Mouse (Mus musculus) heart, embryonic 12.5 days (tissue): ENCODE results near the gene Atp6v1c2. TPM values are rescaled to one million over a fixed set of nuclear protein-coding genes. Genes with fewer than 3 reads are reported as not detected.
A peak's percentile ranks its signal among the peaks of the same experiment; 100 is the strongest.

Source experiments
- ATAC-seq: fragments of 200-750 bp; cut with Nextera tagmentation; 2 replicates; pipeline ENCODE4 v1.8.0; 2017; ENCODE audit warnings: moderate TSS enrichment, moderate library complexity; ENCODE audit not compliant: insufficient number of reproducible peaks, low FRiP score
- H3K27ac ChIP-seq: fragments of 300-500 bp; sonication (generic); 2 replicates; pipeline ENCODE4 v1.5.1; 2016; ENCODE audit warnings: mild to moderate bottlenecking, moderate library complexity; ENCODE audit not compliant: poor library complexity, severe bottlenecking
- H3K27me3 ChIP-seq: fragments of 300-500 bp; sonication (generic); replicated peaks from 2 replicates; pipeline ENCODE4 v1.6.1; 2016; ENCODE audit warnings: mild to moderate bottlenecking, moderate library complexity
- H3K36me3 ChIP-seq: fragments of 300-500 bp; sonication (generic); 2 replicates; pipeline ENCODE4 v1.6.1; 2016; ENCODE audit warnings: mild to moderate bottlenecking, moderate library complexity
- H3K4me1 ChIP-seq: fragments of 300-500 bp; sonication (generic); replicated peaks from 2 replicates; pipeline ENCODE4 v1.6.1; 2016; ENCODE audit warnings: mild to moderate bottlenecking
- H3K4me2 ChIP-seq: fragments of 300-500 bp; sonication (generic); 2 replicates; pipeline ENCODE4 v1.6.1; 2016; ENCODE audit warnings: mild to moderate bottlenecking, moderate library complexity
- H3K4me3 ChIP-seq: fragments of 300-500 bp; sonication (generic); 2 replicates; pipeline ENCODE4 v1.5.1; 2016; ENCODE audit warnings: mild to moderate bottlenecking
- H3K9ac ChIP-seq: fragments of 300-500 bp; sonication (generic); 2 replicates; pipeline ENCODE4 v1.6.1; 2016; ENCODE audit warnings: mild to moderate bottlenecking, moderate library complexity
- H3K9me3 ChIP-seq: fragments of 300-500 bp; sonication (generic); replicated peaks from 2 replicates; pipeline ENCODE4 v1.6.1; 2016; ENCODE audit warnings: mild to moderate bottlenecking, moderate library complexity
- WGBS: fragments of 180-500 bp; shearing (Covaris S2); methylation state at CpG from one replicate; pipeline ENCODE4 v1.1.7; 2016; 5-methylcytosine and 5-hydroxymethylcytosine counted together
- polyA plus RNA-seq: library from polyadenylated mRNA; unstranded; fragments of >200 nt; fragmentation: Nextera tagmentation; extraction: Ambion mirVana; gene quantifications from 2 replicates; pipeline ENCODE4 v1.2.1, GENCODE M21; 2016

Atp6v1c2 gene
- polyA plus RNA-seq, 1 experiment from 2014 or later = 0.22 TPM

DNA sequence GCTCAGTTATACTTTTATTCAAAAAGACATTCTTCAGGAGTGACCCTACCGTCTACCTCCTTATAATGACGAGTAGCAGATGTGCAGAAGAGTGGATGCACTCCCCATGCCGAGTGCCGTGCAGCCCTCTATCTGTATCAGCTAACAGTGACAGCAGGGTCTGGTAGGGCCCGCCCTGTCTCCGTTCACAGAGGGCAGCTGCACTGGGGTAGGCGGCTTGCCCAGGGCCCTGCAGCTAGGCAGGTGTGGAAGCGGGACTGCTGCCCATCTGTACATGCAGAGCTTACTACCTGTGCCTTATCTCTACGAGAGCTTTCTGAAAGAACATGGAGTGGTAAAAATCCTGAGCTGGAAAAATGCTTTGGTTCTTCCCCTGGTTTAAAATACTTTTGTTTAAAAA, 30.9 kb upstream of the Atp6v1c2 start:
- ATAC-seq = no peak
- Histone ChIP-seq H3K36me3 (peaks cover 76% of the 10 kb centered on the region), H3K9me3 (0 out of 2 replicates have a peak, but pooled peaks cover 2% of the 10 kb centered on the region), H3K27me3 (no peaks in the 10 kb centered on the region), H3K27ac (no peak overlapping the region), H3K4me2 (no peak overlapping the region), H3K9ac (no peak overlapping the region), H3K4me3 (no peak overlapping the region), H3K4me1 (no peaks in the 10 kb centered on the region)
- 71% methylated on average over 9 of the region's 9 CpGs for WGBS

GRCm38 (mm10) chr12:17358981-17359380, 29.8 kb upstream of the Atp6v1c2 start:
- Histone ChIP-seq H3K4me2 (no peak overlapping the region), H3K36me3 (peaks cover 77% of the 10 kb centered on the region), H3K9ac (no peak overlapping the region), H3K9me3 (0 out of 2 replicates have a peak, but pooled peaks cover 2% of the 10 kb centered on the region), H3K4me3 (no peak overlapping the region), H3K27me3 (no peaks in the 10 kb centered on the region), H3K4me1 (no peaks in the 10 kb centered on the region), H3K27ac (no peak overlapping the region)
- no peak for ATAC-seq
- WGBS = 85% methylated on average over 9 of the region's 9 CpGs

DNA sequence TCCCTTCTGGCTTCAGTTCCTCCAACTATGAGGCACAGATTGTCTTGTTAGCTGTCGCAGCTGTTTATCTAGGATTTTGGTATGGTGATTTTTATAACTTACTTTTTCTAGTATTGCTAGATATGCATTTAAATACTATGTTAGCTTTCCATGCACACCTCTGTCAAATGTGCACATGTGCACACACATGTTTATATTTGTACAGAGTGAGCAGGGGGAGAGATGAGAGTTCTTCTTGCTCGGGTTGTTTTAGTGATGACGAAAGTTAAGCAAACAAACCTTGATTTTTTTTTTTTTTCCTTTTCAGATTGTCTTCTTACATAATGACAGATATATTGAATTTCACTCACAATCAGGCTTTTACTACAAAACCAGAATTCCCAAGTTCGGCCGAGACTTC, 28.6 kb upstream of the Atp6v1c2 start:
- H3K36me3 ChIP-seq = peaks cover 78% of the 10 kb centered on the region

GRCm38 (mm10) chr12:17356853-17357252, 27.7 kb upstream of the Atp6v1c2 start:
- 92% methylated on average over 4 of the region's 4 CpGs for WGBS
- H3K9me3 ChIP-seq = no peaks in the 10 kb centered on the region
- no peak overlapping the region for H3K9ac ChIP-seq
- no peaks in the 10 kb centered on the region for H3K27me3 ChIP-seq
- H3K27ac ChIP-seq = no peak overlapping the region
- H3K4me2 ChIP-seq = no peak overlapping the region
- no peak overlapping the region for H3K4me3 ChIP-seq
- H3K36me3 ChIP-seq = peaks cover 77% of the 10 kb centered on the region
- no peaks in the 10 kb centered on the region for H3K4me1 ChIP-seq
- no peak for ATAC-seq

More for the DNA sequence above, 28.6 kb upstream of the Atp6v1c2 start:
- H3K27ac ChIP-seq = no peak overlapping the region
- no peak overlapping the region for H3K4me3 ChIP-seq
- H3K9me3 ChIP-seq = no peaks in the 10 kb centered on the region
- WGBS = 86% methylated on average over 5 of the region's 5 CpGs
- no peak overlapping the region for H3K4me2 ChIP-seq
- no peaks in the 10 kb centered on the region for H3K27me3 ChIP-seq
- no peaks in the 10 kb centered on the region for H3K4me1 ChIP-seq
- no peak for ATAC-seq
- H3K9ac ChIP-seq = no peak overlapping the region

GRCm38 (mm10) chr12:17350106-17350505, 20.9 kb upstream of the Atp6v1c2 start:
- ATAC-seq = no peak

DNA sequence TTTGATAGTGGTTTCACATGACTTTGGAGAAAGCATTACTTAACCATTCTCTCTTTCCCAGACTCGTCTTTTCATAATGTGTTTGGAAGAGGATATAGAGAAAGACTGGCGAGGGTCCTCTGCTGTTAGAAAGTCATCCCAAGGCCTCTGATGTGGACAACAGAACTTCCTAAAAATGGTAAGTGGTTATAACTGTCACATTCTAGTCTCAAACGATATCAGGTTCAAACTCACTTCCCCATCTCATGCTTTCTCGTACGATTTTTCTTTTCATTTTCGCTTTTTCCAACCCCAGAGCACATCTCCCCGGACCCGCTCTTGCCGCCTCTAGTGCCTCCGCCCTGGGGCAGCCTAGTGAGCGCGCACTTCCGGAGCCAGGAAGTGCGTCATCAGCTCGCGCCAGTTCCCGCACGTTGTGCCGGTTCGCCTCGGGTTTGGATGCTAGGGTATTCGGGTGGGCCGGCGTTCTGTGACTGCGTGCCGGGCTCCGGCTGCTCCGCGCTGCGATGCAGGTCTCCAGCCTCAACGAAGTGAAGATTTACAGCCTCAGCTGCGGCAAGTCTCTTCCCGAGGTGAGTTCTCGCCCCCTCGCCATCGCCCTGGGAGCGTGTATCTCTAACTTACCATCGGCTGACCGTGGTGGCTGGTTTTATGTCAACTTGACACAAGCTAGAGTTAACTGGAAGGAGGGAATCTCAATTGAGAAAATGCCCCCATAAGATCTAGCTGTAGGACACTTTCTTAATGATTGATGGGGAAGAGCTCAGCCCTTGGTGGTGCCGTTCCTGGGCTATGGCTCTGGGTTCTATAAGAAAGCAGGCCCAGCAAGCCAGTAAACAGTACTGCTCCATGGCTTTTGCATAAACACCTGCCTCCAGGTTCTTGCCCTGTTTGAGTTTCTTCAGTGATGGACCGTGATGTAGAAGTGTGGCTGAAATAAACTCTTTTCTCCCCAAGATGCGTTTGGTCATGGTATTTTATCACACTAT, 19.2 kb upstream of the Atp6v1c2 start, which contains the start of gene Nol10:
Nol10 (plus strand) TSS at position 411 of the 989 bp plus-strand sequence.
- Histone ChIP-seq H3K36me3 (peaks cover 22% of the 10 kb centered on the region), H3K4me3 (peak within 1 kb of the TSS; percentile 89), H3K9me3 (no peaks in the 10 kb centered on the region), H3K4me1 (peaks cover 9% of the 10 kb centered on the region), H3K4me2 (peak within 1 kb of the TSS; percentile 81), H3K27ac (peak within 1 kb of the TSS; percentile 2), H3K27me3 (no peaks in the 10 kb centered on the region), H3K9ac (peak within 1 kb of the TSS; percentile 81)
- peak; percentile 91 for ATAC-seq
- under 1% methylated on average over 42 of the region's 42 CpGs for WGBS

More at GRCm38 (mm10) chr12:17350106-17350505, 20.9 kb upstream of the Atp6v1c2 start:
- Histone ChIP-seq H3K4me2 (no peak overlapping the region), H3K27me3 (no peaks in the 10 kb centered on the region), H3K9ac (no peak overlapping the region), H3K36me3 (peaks cover 39% of the 10 kb centered on the region), H3K4me3 (no peak overlapping the region), H3K4me1 (peaks cover 9% of the 10 kb centered on the region), H3K9me3 (no peaks in the 10 kb centered on the region), H3K27ac (no peak overlapping the region)

DNA sequence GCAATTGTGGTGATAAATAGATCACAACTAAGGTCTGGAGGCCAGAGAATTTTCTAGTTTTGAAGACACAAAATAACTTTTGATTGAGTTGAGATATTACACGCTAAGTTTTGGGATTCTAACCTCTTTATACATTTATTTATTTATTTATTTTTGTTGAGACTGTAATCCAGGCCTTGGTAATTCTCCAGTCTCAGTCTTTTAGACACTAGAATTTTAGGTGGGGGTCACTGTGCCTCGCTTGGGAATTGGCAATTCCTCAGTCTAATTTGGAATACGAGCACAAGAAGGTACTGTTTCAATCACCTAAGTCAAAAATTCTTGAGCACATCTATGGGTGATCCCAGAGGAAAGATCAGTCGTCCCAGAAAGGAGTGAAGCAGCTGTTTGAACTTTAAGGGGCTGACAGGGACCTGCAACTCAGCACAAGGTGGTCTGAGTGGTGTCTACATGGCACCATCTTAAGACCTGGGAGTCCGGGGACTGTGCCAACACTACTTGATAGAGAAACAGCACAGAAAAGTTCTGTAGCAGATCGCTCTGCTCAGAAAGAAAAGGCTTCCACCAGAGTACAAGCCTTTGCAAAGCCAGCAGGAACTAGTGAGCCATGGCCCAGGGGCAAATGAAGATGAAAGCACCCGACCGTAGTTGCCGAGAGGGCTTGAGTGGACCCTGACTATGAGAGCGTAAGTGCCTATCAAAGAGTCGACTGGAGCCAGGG, 18.3 kb upstream of the Atp6v1c2 start:
- H3K9ac ChIP-seq = peak overlapping the region; percentile 81
- H3K27me3 ChIP-seq = no peaks in the 10 kb centered on the region
- peaks cover 15% of the 10 kb centered on the region for H3K36me3 ChIP-seq
- peak overlapping the region; percentile 89 for H3K4me3 ChIP-seq
- H3K9me3 ChIP-seq = no peaks in the 10 kb centered on the region
- H3K4me1 ChIP-seq = peaks cover 9% of the 10 kb centered on the region
- H3K4me2 ChIP-seq = peak overlapping the region; percentile 81
- 34% methylated on average over 11 of the region's 11 CpGs for WGBS
- peak overlapping the region; percentile 2 for H3K27ac ChIP-seq
- ATAC-seq = peak; percentile 63; the same call in 1 of the 2 replicates

DNA sequence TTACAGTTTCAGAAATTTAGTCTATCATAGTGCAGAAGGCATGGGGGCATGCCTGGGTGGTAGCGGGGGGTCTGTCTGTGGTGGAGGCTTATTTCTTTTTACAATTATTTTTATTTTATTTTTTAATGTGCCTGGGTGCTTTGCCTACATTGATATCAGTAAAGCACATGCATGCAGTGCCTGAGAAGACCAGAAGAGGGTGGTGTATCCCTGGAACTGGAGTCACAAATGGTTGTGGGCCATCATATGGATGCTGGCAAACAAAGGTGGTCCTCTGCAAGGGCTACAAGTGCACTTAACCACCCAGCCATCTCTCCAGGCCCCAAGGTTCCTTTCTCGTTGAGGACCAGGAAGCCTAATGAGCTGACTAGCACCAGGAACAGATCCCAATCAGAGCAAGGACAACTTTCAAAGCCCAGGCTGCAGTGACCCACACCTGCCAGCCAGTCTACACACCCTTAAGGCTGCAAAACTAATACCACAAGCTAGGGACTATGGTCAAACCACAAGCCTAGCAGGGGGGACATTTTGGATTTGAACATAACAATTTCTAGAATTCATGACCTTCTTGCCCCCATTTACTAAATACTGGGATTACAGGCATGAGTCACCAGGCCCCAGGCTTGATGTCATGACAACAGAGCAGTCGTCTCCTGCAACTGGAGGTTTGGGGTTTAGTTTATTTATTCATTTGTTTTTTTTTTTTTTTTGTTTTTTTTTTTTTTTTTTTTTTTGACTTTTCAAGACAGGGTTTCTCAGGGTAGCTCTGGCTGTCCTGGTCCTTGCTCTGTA, 10.2 kb upstream of the Atp6v1c2 start:
- Histone ChIP-seq H3K4me2 (no peak overlapping the region), H3K27me3 (no peaks in the 10 kb centered on the region), H3K4me3 (no peak overlapping the region), H3K9ac (no peak overlapping the region), H3K9me3 (peaks cover 9% of the 10 kb centered on the region; the same call in 1 of the 2 replicates), H3K4me1 (no peaks in the 10 kb centered on the region), H3K36me3 (no peaks in the 10 kb centered on the region), H3K27ac (no peak overlapping the region)
- WGBS = 60% methylated on average over 3 of the region's 3 CpGs
- ATAC-seq = no peak

DNA sequence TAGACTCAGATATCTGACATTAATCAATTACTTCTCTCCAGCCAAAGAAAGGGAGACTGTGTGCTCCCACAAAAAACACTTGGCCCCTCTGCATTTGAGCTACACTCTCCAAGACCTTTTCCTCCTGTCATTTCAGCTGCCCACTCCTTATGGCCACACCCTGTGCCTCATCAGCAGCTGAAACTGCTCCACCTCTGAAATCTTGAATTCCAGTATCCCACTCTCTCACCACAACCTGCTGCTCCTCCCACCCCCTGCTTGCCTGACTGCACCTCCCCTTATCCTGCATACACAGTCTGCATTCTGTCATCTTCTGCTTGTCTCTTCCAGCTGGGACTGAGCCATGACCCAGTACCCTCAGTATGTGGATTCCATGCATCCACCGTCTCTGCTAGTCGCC, 9.2 kb upstream of the Atp6v1c2 start:
- ATAC-seq = 0 out of 2 replicates have a peak, but pooled peaks have one; percentile 33
- Histone ChIP-seq H3K9me3 (peaks cover 9% of the 10 kb centered on the region; the same call in 1 of the 2 replicates), H3K4me1 (no peaks in the 10 kb centered on the region), H3K4me3 (no peak overlapping the region), H3K27ac (no peak overlapping the region), H3K36me3 (no peaks in the 10 kb centered on the region), H3K27me3 (no peaks in the 10 kb centered on the region), H3K4me2 (no peak overlapping the region), H3K9ac (no peak overlapping the region)
- 63% methylated on average over 2 of the region's 2 CpGs for WGBS

DNA sequence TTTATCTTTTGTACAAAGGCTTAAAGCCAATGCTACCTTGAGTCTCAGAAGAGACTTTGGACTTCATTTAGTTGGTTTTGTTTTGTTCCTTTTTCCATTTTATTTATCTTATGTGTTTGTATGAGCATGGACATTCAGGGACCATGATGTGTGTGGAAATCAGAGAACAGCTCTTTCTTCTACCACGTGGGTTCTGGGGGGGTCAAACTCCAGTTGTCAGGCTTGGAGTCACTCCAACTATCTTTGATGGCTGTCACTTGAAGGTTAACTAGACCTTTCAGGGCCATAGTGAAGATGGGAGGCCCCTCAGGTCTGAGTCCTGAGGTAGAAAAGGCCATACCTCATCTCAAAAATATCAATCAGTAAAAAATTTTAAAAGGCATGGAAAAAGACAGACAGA, 4.3 kb upstream of the Atp6v1c2 start:
- H3K9ac ChIP-seq = no peak overlapping the region
- H3K4me3 ChIP-seq = no peak overlapping the region
- H3K27me3 ChIP-seq = peaks cover 14% of the 10 kb centered on the region; the same call in 1 of the 2 replicates
- ATAC-seq = no peak
- H3K4me2 ChIP-seq = no peak overlapping the region
- H3K9me3 ChIP-seq = 0 out of 2 replicates have a peak, but pooled peaks cover 6% of the 10 kb centered on the region
- H3K27ac ChIP-seq = no peak overlapping the region
- no peaks in the 10 kb centered on the region for H3K36me3 ChIP-seq
- WGBS = 27% methylated on average over 1 of the region's 1 CpGs
- H3K4me1 ChIP-seq = no peaks in the 10 kb centered on the region
